Mouse (Mus musculus): ENCODE data around the gene Tmem17. TPM values are rescaled to one million over a fixed set of nuclear protein-coding genes. Genes with fewer than 3 reads are reported as not detected.

Tmem17 gene
- total and polyA plus RNA-seq, 2 experiments: 0.82 to 1.0 TPM

DNA sequence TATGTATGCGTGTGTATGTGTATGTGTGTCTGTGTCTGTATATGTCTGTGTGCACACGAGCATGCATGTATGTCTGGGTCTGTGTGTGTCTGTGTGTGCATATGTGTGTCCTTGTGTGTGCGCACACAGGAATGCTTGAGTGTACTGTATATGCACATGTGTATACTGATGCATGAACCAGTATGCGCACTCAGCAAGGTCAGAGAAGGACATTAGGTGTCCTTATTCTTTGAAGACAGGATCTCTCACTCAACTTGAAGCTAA is 49.4 kb downstream of the Tmem17 start:
- H3K27ac ChIP-seq (replicated peaks; ENCODE audit: insufficient read depth, low read depth, low read length): no peak overlapping the region
- no peak for TF ChIP-seq POLR2A (IDR thresholded peaks at IDR 0.05; ENCODE audit: extremely low read depth, insufficient read depth, low read length)
- no peak for TF ChIP-seq CTCF (IDR thresholded peaks at IDR 0.05; ENCODE audit: low read depth, low read length)
- no peak overlapping the region for H3K4me3 ChIP-seq (ENCODE audit: insufficient read depth, low read depth, low read length)
- H3K27me3 ChIP-seq (ENCODE audit: control insufficient read depth, insufficient read depth, low read length): no peaks in the 10 kb centered on the region
- no peak for DNase-seq (ENCODE audit: extremely low read depth, low read depth, low spot score)
- WGBS: 97% methylated on average over 4 of the region's 4 CpGs
- H3K4me1 ChIP-seq (ENCODE audit: control insufficient read depth, insufficient read depth, low read length): no peaks in the 10 kb centered on the region
- no peak overlapping the region for H3K9ac ChIP-seq (ENCODE audit: low read depth, low read length)
- no peaks in the 10 kb centered on the region for H3K79me2 ChIP-seq (ENCODE audit: control insufficient read depth, insufficient read depth, low read length)
- no peaks in the 10 kb centered on the region for H3K36me3 ChIP-seq (ENCODE audit: control insufficient read depth, insufficient read depth, low read length)

DNA sequence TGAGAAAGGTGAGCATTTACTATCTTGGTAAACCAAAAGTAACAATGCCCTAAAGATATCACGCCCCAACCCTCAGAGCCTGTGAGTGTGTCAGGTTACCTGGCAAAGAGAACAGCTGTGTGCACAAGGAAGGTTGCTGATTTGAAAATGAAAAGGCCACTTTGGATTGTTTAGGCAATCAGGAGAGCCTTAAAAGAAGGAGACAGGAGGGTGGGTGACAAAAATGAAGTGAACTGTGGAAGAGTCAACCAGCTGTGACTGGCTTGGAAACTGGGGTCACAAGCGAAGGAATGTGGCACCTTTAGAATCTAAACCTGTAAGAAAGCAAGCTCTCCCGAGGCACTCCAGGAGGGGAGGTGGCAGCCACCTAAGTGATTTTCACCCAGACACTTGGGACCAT is 51.8 kb downstream of the Tmem17 start:
- 72% methylated on average over 3 of the region's 3 CpGs for WGBS
- Histone ChIP-seq H3K36me3 (ENCODE audit: control insufficient read depth, insufficient read depth, low read length) (no peaks in the 10 kb centered on the region), H3K79me2 (ENCODE audit: control insufficient read depth, insufficient read depth, low read length) (no peaks in the 10 kb centered on the region), H3K27me3 (ENCODE audit: control insufficient read depth, insufficient read depth, low read length) (no peaks in the 10 kb centered on the region), H3K4me1 (ENCODE audit: control insufficient read depth, insufficient read depth, low read length) (no peaks in the 10 kb centered on the region), H3K27ac (replicated peaks; ENCODE audit: insufficient read depth, low read depth, low read length) (no peak overlapping the region), H3K4me3 (ENCODE audit: insufficient read depth, low read depth, low read length) (no peak overlapping the region), H3K9ac (ENCODE audit: low read depth, low read length) (no peak overlapping the region)
- no peak for TF ChIP-seq POLR2A (IDR thresholded peaks at IDR 0.05; ENCODE audit: extremely low read depth, insufficient read depth, low read length)
- no peak for DNase-seq (ENCODE audit: extremely low read depth, low read depth, low spot score)

DNA sequence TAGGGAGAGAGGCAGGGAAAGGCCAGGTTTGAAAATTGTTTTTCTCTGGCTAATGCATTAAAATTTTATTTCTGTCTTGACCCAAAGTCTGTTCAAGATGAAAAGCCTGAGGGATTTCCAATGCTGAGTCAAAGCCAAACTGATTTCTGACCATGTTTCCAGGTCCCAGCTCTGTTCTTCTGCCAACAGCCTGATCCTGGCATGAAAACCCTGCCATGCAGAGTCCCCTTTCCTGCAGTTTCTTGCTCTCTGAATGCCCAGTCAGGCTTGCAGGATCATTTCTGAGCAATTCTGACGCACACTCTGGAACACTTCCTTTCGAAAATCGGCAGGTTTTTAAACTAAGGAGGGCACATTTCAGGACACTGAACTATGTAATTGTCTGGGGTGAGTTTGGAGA is 52.8 kb downstream of the Tmem17 start:
- no peaks in the 10 kb centered on the region for H3K4me1 ChIP-seq (ENCODE audit: control insufficient read depth, insufficient read depth, low read length)
- DNase-seq (ENCODE audit: extremely low read depth, low read depth, low spot score): no peak
- H3K36me3 ChIP-seq (ENCODE audit: control insufficient read depth, insufficient read depth, low read length): no peaks in the 10 kb centered on the region
- WGBS: 87% methylated on average over 3 of the region's 3 CpGs
- H3K79me2 ChIP-seq (ENCODE audit: control insufficient read depth, insufficient read depth, low read length): no peaks in the 10 kb centered on the region
- no peak for TF ChIP-seq POLR2A (IDR thresholded peaks at IDR 0.05; ENCODE audit: extremely low read depth, insufficient read depth, low read length)
- TF ChIP-seq CTCF (IDR thresholded peaks at IDR 0.05; ENCODE audit: low read depth, low read length): no peak
- no peak overlapping the region for H3K9ac ChIP-seq (ENCODE audit: low read depth, low read length)
- H3K27ac ChIP-seq (replicated peaks; ENCODE audit: insufficient read depth, low read depth, low read length): no peak overlapping the region
- H3K4me3 ChIP-seq (ENCODE audit: insufficient read depth, low read depth, low read length): no peak overlapping the region
- H3K27me3 ChIP-seq (ENCODE audit: control insufficient read depth, insufficient read depth, low read length): no peaks in the 10 kb centered on the region

Other genes with a start within 250 kb of the Tmem17 start
- gene Ehbp1, start 169.8 kb upstream of the Tmem17 start, total RNA-seq (2014; rRNA removed): 7.7 and 9.5 TPM in 2 replicates
- 1.0 and 1.3 TPM in 2 replicates for gene Ehbp1, start 169.8 kb upstream of the Tmem17 start, polyA plus RNA-seq (2012; rRNA removed)